In genomic region chr2:112285031-112285390, GRCm38 (mm10) we compare ENCODE assay signal across 9 mouse cellular contexts. TPM values are rescaled to one million over a fixed set of nuclear protein-coding genes. Genes with fewer than 3 reads are reported as not detected.
DNase-seq lines count a peak whose midpoint lies in the region; ATAC-seq lines count a peak whose summit lies in the region.
"Had no signal": no experiment of that assay in that cellular context is flagged by ENCODE, and none has a peak within 500 bp of the region (broad histone marks: within the 10 kb centered on the region; RNA-seq: fewer than 3 reads in every experiment).

No protein-coding gene starts in this region.

- peak overlapping the region; percentile 94 for H3K4me2 ChIP-seq in lung, embryonic 16.5 days (ENCODE audit: low read depth, low read length)
- H3K4me2 ChIP-seq in forebrain, embryonic 15.5 days (replicated peaks), result peak overlapping the region; percentile 77
- peak overlapping the region; percentile 56; the same call in 1 of the 2 replicates for H3K4me2 ChIP-seq in limb, embryonic 15.5 days
- H3K4me2 ChIP-seq in stomach, embryonic 16.5 days (ENCODE audit: low read depth, low read length), result peak overlapping the region; percentile 97

- no peaks in the 10 kb centered on the region; the same call in 1 of the 2 replicates for H3K4me1 ChIP-seq in lung, embryonic 16.5 days (replicated peaks; ENCODE audit: control insufficient read depth, insufficient read depth, low read length)
- H3K4me1 ChIP-seq in forebrain, embryonic 15.5 days, result peaks cover 12% of the 10 kb centered on the region
- peaks cover 8% of the 10 kb centered on the region for H3K4me1 ChIP-seq in limb, embryonic 15.5 days
- peaks cover 6% of the 10 kb centered on the region for H3K4me1 ChIP-seq in stomach, embryonic 16.5 days (ENCODE audit: control insufficient read depth, insufficient read depth, low read length)

- H3K27me3 ChIP-seq in lung, embryonic 16.5 days (ENCODE audit: control insufficient read depth, insufficient read depth, low read depth, low read length), result no peaks in the 10 kb centered on the region
- H3K27me3 ChIP-seq in forebrain, embryonic 15.5 days, result no peaks in the 10 kb centered on the region
- H3K27me3 ChIP-seq in limb, embryonic 15.5 days, result no peaks in the 10 kb centered on the region
- no peaks in the 10 kb centered on the region for H3K27me3 ChIP-seq in stomach, embryonic 16.5 days (ENCODE audit: control insufficient read depth, insufficient read depth, low read length)

- H3K27ac ChIP-seq in lung, embryonic 16.5 days (ENCODE audit: low read length), result no peak overlapping the region
- no peak overlapping the region for H3K27ac ChIP-seq in forebrain, embryonic 15.5 days (replicated peaks)
- no peak overlapping the region for H3K27ac ChIP-seq in limb, embryonic 15.5 days
- no peak overlapping the region for H3K27ac ChIP-seq in stomach, embryonic 16.5 days (ENCODE audit: low read length)

- intact Hi-C loops in left cerebral cortex, postnatal 4 days (cut with DNase I), result no loop called here

- DNase-seq in lung, postnatal 10 days, result no peak
- no peak for DNase-seq in left cerebral cortex, postnatal 4 days
- no peak for DNase-seq in ovary, postnatal 10 days (ENCODE audit: low spot score)
- DNase-seq: thymus, postnatal 25 days had no signal

- ATAC-seq in lung, embryonic 16.5 days (ENCODE audit: low read depth), result no peak
- no peak for ATAC-seq in forebrain, embryonic 15.5 days (replicated peaks)
- ATAC-seq in limb, embryonic 15.5 days (ENCODE audit: insufficient number of reproducible peaks, low FRiP score, low TSS enrichment, low read depth), result no peak
- no peak for ATAC-seq in stomach, embryonic 16.5 days (ENCODE audit: insufficient read depth, low FRiP score)

- H3K36me3 ChIP-seq in lung, embryonic 16.5 days (ENCODE audit: control insufficient read depth, insufficient read depth, low read length), result no peaks in the 10 kb centered on the region
- H3K36me3 ChIP-seq in forebrain, embryonic 15.5 days, result no peaks in the 10 kb centered on the region
- no peaks in the 10 kb centered on the region for H3K36me3 ChIP-seq in limb, embryonic 15.5 days
- no peaks in the 10 kb centered on the region for H3K36me3 ChIP-seq in stomach, embryonic 16.5 days (ENCODE audit: control insufficient read depth, insufficient read depth, low read length)

- H3K9ac ChIP-seq in lung, embryonic 16.5 days (ENCODE audit: low read length), result peak overlapping the region; percentile 74
- peak overlapping the region; percentile 51; the same call in 1 of the 2 replicates for H3K9ac ChIP-seq in forebrain, embryonic 15.5 days (replicated peaks)
- H3K9ac ChIP-seq in limb, embryonic 15.5 days, result no peak overlapping the region
- H3K9ac ChIP-seq in stomach, embryonic 16.5 days (ENCODE audit: low read length), result no peak overlapping the region

- no peaks in the 10 kb centered on the region for H3K9me3 ChIP-seq in lung, embryonic 16.5 days (ENCODE audit: control insufficient read depth, low read length)
- no peaks in the 10 kb centered on the region for H3K9me3 ChIP-seq in forebrain, embryonic 15.5 days
- no peaks in the 10 kb centered on the region for H3K9me3 ChIP-seq in limb, embryonic 15.5 days
- no peaks in the 10 kb centered on the region for H3K9me3 ChIP-seq in stomach, embryonic 16.5 days (replicated peaks; ENCODE audit: control insufficient read depth, low read length)

- peak overlapping the region; percentile 67 for H3K4me3 ChIP-seq in lung, embryonic 16.5 days (ENCODE audit: low read length)
- H3K4me3 ChIP-seq in forebrain, embryonic 15.5 days, result peak overlapping the region; percentile 40; the same call in 1 of the 2 replicates
- peak overlapping the region; percentile 38 for H3K4me3 ChIP-seq in limb, embryonic 15.5 days
- peak overlapping the region; percentile 68 for H3K4me3 ChIP-seq in stomach, embryonic 16.5 days (replicated peaks; ENCODE audit: low read length)

- 47% methylated on average over 6 of the region's 6 CpGs for whole genome bisulfite sequencing in lung, embryonic 16.5 days
- WGBS in forebrain, embryonic 15.5 days, result 59% methylated on average over 6 of the region's 6 CpGs
- 56% methylated on average over 6 of the region's 6 CpGs for WGBS in limb, embryonic 15.5 days
- 46% methylated on average over 6 of the region's 6 CpGs for WGBS in stomach, embryonic 16.5 days

RNA-seq across cellular contexts. Expression of gene Gm21985, which starts 18.9 kb away (rescaled TPM):
- not detected in 2 replicates for polyA plus RNA-seq in lung, embryonic 16.5 days (2015; fragmentation: Nextera tagmentation; extraction: Ambion mirVana)
- 0.06 TPM in 1 of 2 replicates, not detected in the other for polyA plus RNA-seq in forebrain, embryonic 15.5 days (2015; fragmentation: Nextera tagmentation; extraction: Ambion mirVana)
- polyA plus RNA-seq in limb, embryonic 15.5 days (2015; fragmentation: Nextera tagmentation; extraction: Ambion mirVana), result not detected in 2 replicates
- polyA plus RNA-seq in stomach, embryonic 16.5 days (2015; fragmentation: Nextera tagmentation; extraction: Ambion mirVana), result not detected in 2 replicates
- under 1 TPM in 1 of 2 experiments, not detected in 1; 0.64 TPM for total RNA-seq in left cerebral cortex, postnatal 4 days (2021)
- polyA plus RNA-seq: activated CD4-positive, CD25-positive, alpha-beta regulatory T cell, adult 4 months had no signal

RNA-seq across cellular contexts. Expression of gene Slc12a6, which starts 19.4 kb away (rescaled TPM):
- 8.9 and 9.8 TPM in 2 replicates for polyA plus RNA-seq in lung, embryonic 16.5 days (2015; fragmentation: Nextera tagmentation; extraction: Ambion mirVana)
- polyA plus RNA-seq in forebrain, embryonic 15.5 days (2015; fragmentation: Nextera tagmentation; extraction: Ambion mirVana), result 15.6 and 16.9 TPM in 2 replicates
- 8.0 and 8.6 TPM in 2 replicates for polyA plus RNA-seq in limb, embryonic 15.5 days (2015; fragmentation: Nextera tagmentation; extraction: Ambion mirVana)
- polyA plus RNA-seq in stomach, embryonic 16.5 days (2015; fragmentation: Nextera tagmentation; extraction: Ambion mirVana), result 14.6 and 15.1 TPM in 2 replicates
- total RNA-seq in left cerebral cortex, postnatal 4 days (2021), result 10 to 100 TPM; 84.1 to 87.2 TPM

RNA-seq across cellular contexts. Expression of gene Nop10, which starts 23.3 kb away (rescaled TPM):
- 174 and 177 TPM in 2 replicates for polyA plus RNA-seq in lung, embryonic 16.5 days (2015; fragmentation: Nextera tagmentation; extraction: Ambion mirVana)
- polyA plus RNA-seq in forebrain, embryonic 15.5 days (2015; fragmentation: Nextera tagmentation; extraction: Ambion mirVana), result 164 and 187 TPM in 2 replicates
- polyA plus RNA-seq in limb, embryonic 15.5 days (2015; fragmentation: Nextera tagmentation; extraction: Ambion mirVana), result 185 and 207 TPM in 2 replicates
- polyA plus RNA-seq in stomach, embryonic 16.5 days (2015; fragmentation: Nextera tagmentation; extraction: Ambion mirVana), result 193 and 215 TPM in 2 replicates
- total RNA-seq in left cerebral cortex, postnatal 4 days (2021), result 10 to 100 TPM; 72.4 to 79.6 TPM

RNA-seq across cellular contexts. Expression of gene Nutm1, which starts 25.9 kb away (rescaled TPM):
- polyA plus RNA-seq in lung, embryonic 16.5 days (2015; fragmentation: Nextera tagmentation; extraction: Ambion mirVana), result not detected in 2 replicates
- polyA plus RNA-seq in forebrain, embryonic 15.5 days (2015; fragmentation: Nextera tagmentation; extraction: Ambion mirVana), result 0.04 TPM in 1 of 2 replicates, not detected in the other
- polyA plus RNA-seq in limb, embryonic 15.5 days (2015; fragmentation: Nextera tagmentation; extraction: Ambion mirVana), result not detected in 2 replicates
- polyA plus RNA-seq in stomach, embryonic 16.5 days (2015; fragmentation: Nextera tagmentation; extraction: Ambion mirVana), result 0.05 and 0.11 TPM in 2 replicates
- not detected for total RNA-seq in left cerebral cortex, postnatal 4 days (2021)
- polyA plus RNA-seq: activated CD4-positive, CD25-positive, alpha-beta regulatory T cell, adult 4 months had no signal

RNA-seq across cellular contexts. Expression of gene Lpcat4, which starts 45.7 kb away (rescaled TPM):
- 17.3 and 19.4 TPM in 2 replicates for polyA plus RNA-seq in lung, embryonic 16.5 days (2015; fragmentation: Nextera tagmentation; extraction: Ambion mirVana)
- polyA plus RNA-seq in forebrain, embryonic 15.5 days (2015; fragmentation: Nextera tagmentation; extraction: Ambion mirVana), result 13.4 and 15.2 TPM in 2 replicates
- 17.0 and 21.0 TPM in 2 replicates for polyA plus RNA-seq in limb, embryonic 15.5 days (2015; fragmentation: Nextera tagmentation; extraction: Ambion mirVana)
- 39.7 and 54.7 TPM in 2 replicates for polyA plus RNA-seq in stomach, embryonic 16.5 days (2015; fragmentation: Nextera tagmentation; extraction: Ambion mirVana)
- total RNA-seq in left cerebral cortex, postnatal 4 days (2021), result 10 to 100 TPM; 47.7 to 50.4 TPM

Comparison
In these comparisons a context has a peak if more than half of its experiments do, and no peak if none do; other contexts are left out.
1. H3K9ac ChIP-seq: peak in lung, embryonic 16.5 days (single experiment) and forebrain, embryonic 15.5 days (single experiment); none in limb, embryonic 15.5 days (single experiment) and stomach, embryonic 16.5 days (single experiment).
2. Peak in every context shown above with its lines, with median percentiles within 50 percentile points of each other: H3K4me2 ChIP-seq and H3K4me3 ChIP-seq.